Mouse (Mus musculus): ENCODE measurements at regions not wholly inside any gene's neighbourhood (a gene's known extent, or its start where the extent isn't known, plus 50 kb on each side); places are given as distances from the start of the nearest gene placed in this dataset.

GRCm38 (mm10) chr2:167767962-167768361, 78.3 kb upstream of the Tmem189 start:
- no peak overlapping the region for H3K4me2 ChIP-seq (ENCODE audit: low read depth, low read length)
- DNase-seq (ENCODE audit: low spot score) (peak; percentile 67), ATAC-seq (no peak)
- 27% methylated on average over 13 of the region's 13 CpGs for WGBS
- H3K27me3 ChIP-seq (ENCODE audit: insufficient read depth, low read length), result no peaks in the 10 kb centered on the region
- H3K9me3 ChIP-seq (ENCODE audit: low read length), result no peaks in the 10 kb centered on the region
- no peak for TF ChIP-seq CTCF (IDR thresholded peaks at IDR 0.05; ENCODE audit: low read depth)
- H3K27ac ChIP-seq, result no peak overlapping the region
- H3K9ac ChIP-seq (replicated peaks; ENCODE audit: low read length), result no peak overlapping the region
- H3K4me3 ChIP-seq (ENCODE audit: low read length), result no peak overlapping the region
- no peaks in the 10 kb centered on the region for H3K4me1 ChIP-seq (ENCODE audit: insufficient read depth, low read length)
- no peaks in the 10 kb centered on the region for H3K36me3 ChIP-seq (ENCODE audit: insufficient read depth, low read length)

GRCm38 (mm10) chr2:167767371-167767770, 77.7 kb upstream of the Tmem189 start:
- DNase-seq (ENCODE audit: low spot score) (no peak), ATAC-seq (no peak)
- Histone ChIP-seq H3K4me1 (ENCODE audit: insufficient read depth, low read length) (no peaks in the 10 kb centered on the region), H3K4me3 (ENCODE audit: low read length) (no peak overlapping the region), H3K4me2 (ENCODE audit: low read depth, low read length) (no peak overlapping the region), H3K27ac (no peak overlapping the region), H3K27me3 (ENCODE audit: insufficient read depth, low read length) (no peaks in the 10 kb centered on the region), H3K9me3 (ENCODE audit: low read length) (no peaks in the 10 kb centered on the region), H3K36me3 (ENCODE audit: insufficient read depth, low read length) (no peaks in the 10 kb centered on the region), H3K9ac (replicated peaks; ENCODE audit: low read length) (no peak overlapping the region)
- 82% methylated on average over 8 of the region's 8 CpGs for WGBS
- no peak for TF ChIP-seq CTCF (IDR thresholded peaks at IDR 0.05; ENCODE audit: low read depth)

- Histone ChIP-seq H3K36me3 (ENCODE audit: insufficient read depth, low read length) (no peaks in the 10 kb centered on the region), H3K27ac (no peak overlapping the region), H3K27me3 (ENCODE audit: insufficient read depth, low read length) (no peaks in the 10 kb centered on the region), H3K4me3 (ENCODE audit: low read length) (no peak overlapping the region), H3K4me1 (ENCODE audit: insufficient read depth, low read length) (no peaks in the 10 kb centered on the region), H3K4me2 (ENCODE audit: low read depth, low read length) (no peak overlapping the region), H3K9me3 (ENCODE audit: low read length) (no peaks in the 10 kb centered on the region), H3K9ac (replicated peaks; ENCODE audit: low read length) (no peak overlapping the region)
- WGBS, result 85% methylated on average over 6 of the region's 6 CpGs
- no peak for DNase-seq (ENCODE audit: low spot score)
- no peak for TF ChIP-seq CTCF (IDR thresholded peaks at IDR 0.05; ENCODE audit: low read depth)
- no peak for ATAC-seq
Measured at GRCm38 (mm10) chr2:167765811-167766210, 76.2 kb upstream of the Tmem189 start.

GRCm38 (mm10) chr2:167765072-167765800, 75.6 kb upstream of the Tmem189 start:
- no peaks in the 10 kb centered on the region for H3K4me1 ChIP-seq (ENCODE audit: insufficient read depth, low read length)
- peak; percentile 84 for DNase-seq (ENCODE audit: low spot score)
- whole genome bisulfite sequencing, result 24% methylated on average over 22 of the region's 22 CpGs

GRCm38 (mm10) chr2:167763891-167764410, 74.3 kb upstream of the Tmem189 start:
- ATAC-seq (no peak), DNase-seq (ENCODE audit: low spot score) (no peak)
- no peak overlapping the region for H3K4me3 ChIP-seq (ENCODE audit: low read length)
- no peak overlapping the region for H3K9ac ChIP-seq (replicated peaks; ENCODE audit: low read length)
- H3K27ac ChIP-seq, result no peak overlapping the region
- no peak for TF ChIP-seq CTCF (IDR thresholded peaks at IDR 0.05; ENCODE audit: low read depth)
- no peaks in the 10 kb centered on the region for H3K9me3 ChIP-seq (ENCODE audit: low read length)
- H3K36me3 ChIP-seq (ENCODE audit: insufficient read depth, low read length), result no peaks in the 10 kb centered on the region
- H3K4me2 ChIP-seq (ENCODE audit: low read depth, low read length), result no peak overlapping the region
- 92% methylated on average over 7 of the region's 7 CpGs for WGBS
- no peaks in the 10 kb centered on the region for H3K4me1 ChIP-seq (ENCODE audit: insufficient read depth, low read length)
- H3K27me3 ChIP-seq (ENCODE audit: insufficient read depth, low read length), result no peaks in the 10 kb centered on the region

More at GRCm38 (mm10) chr2:167765072-167765800, 75.6 kb upstream of the Tmem189 start:
- Histone ChIP-seq H3K27ac (peak overlapping the region; percentile 27; the same call in 1 of the 2 replicates), H3K9ac (replicated peaks; ENCODE audit: low read length) (no peak overlapping the region), H3K9me3 (ENCODE audit: low read length) (no peaks in the 10 kb centered on the region), H3K27me3 (ENCODE audit: insufficient read depth, low read length) (no peaks in the 10 kb centered on the region), H3K36me3 (ENCODE audit: insufficient read depth, low read length) (no peaks in the 10 kb centered on the region), H3K4me2 (ENCODE audit: low read depth, low read length) (no peak overlapping the region), H3K4me3 (ENCODE audit: low read length) (no peak overlapping the region)
- peak; percentile 86 for ATAC-seq
- no peak for TF ChIP-seq CTCF (IDR thresholded peaks at IDR 0.05; ENCODE audit: low read depth)

- no peak overlapping the region for H3K27ac ChIP-seq
Measured at GRCm38 (mm10) chr2:167761404-167761936, 71.8 kb upstream of the Tmem189 start.

More at GRCm38 (mm10) chr2:167761404-167761936, 71.8 kb upstream of the Tmem189 start:
- Histone ChIP-seq H3K27me3 (ENCODE audit: insufficient read depth, low read length) (no peaks in the 10 kb centered on the region), H3K4me2 (ENCODE audit: low read depth, low read length) (no peak overlapping the region), H3K9me3 (ENCODE audit: low read length) (no peaks in the 10 kb centered on the region), H3K4me3 (ENCODE audit: low read length) (no peak overlapping the region), H3K9ac (replicated peaks; ENCODE audit: low read length) (no peak overlapping the region), H3K4me1 (ENCODE audit: insufficient read depth, low read length) (no peaks in the 10 kb centered on the region), H3K36me3 (ENCODE audit: insufficient read depth, low read length) (no peaks in the 10 kb centered on the region)
- DNase-seq (ENCODE audit: low spot score) (no peak), ATAC-seq (no peak)
- TF ChIP-seq CTCF (IDR thresholded peaks at IDR 0.05; ENCODE audit: low read depth), result no peak
- WGBS, result 83% methylated on average over 17 of the region's 17 CpGs

Measured in hindbrain, postnatal 0 days (tissue).